Mouse (Mus musculus) E14TG2a.4 (cell line): Measurements from ENCODE around the gene Mlana.
A peak's percentile ranks its signal among the peaks of the same experiment; 100 is the strongest.

ENCODE experiments used
- H3K27me3 ChIP-seq: 2 replicates; pipeline ENCODE4 v1.6.1; 2014; ENCODE audit warnings: low read length, control low read depth; ENCODE audit not compliant: insufficient read depth
- H3K36me3 ChIP-seq: 2 replicates; pipeline ENCODE4 v1.6.1; 2014; ENCODE audit warnings: low read length, control low read depth; ENCODE audit not compliant: insufficient read depth
- H3K4me1 ChIP-seq: replicated peaks from 2 replicates; pipeline ENCODE4 v1.6.1; 2014; ENCODE audit warnings: low read depth, low read length, control low read depth
- H3K4me3 ChIP-seq: replicated peaks from 2 replicates; pipeline ENCODE4 v1.5.1; 2014; ENCODE audit warnings: mild to moderate bottlenecking, low read length
- H3K9me3 ChIP-seq: 2 replicates; pipeline ENCODE4 v1.6.1; 2014; ENCODE audit warnings: low read length, control low read depth
- CTCF ChIP-seq: conservative IDR thresholded peaks from 2 replicates; pipeline ENCODE4 v1.5.1; 2014; ENCODE audit warnings: low read length
- NANOG ChIP-seq: IDR thresholded peaks from 2 replicates; pipeline ENCODE4 v1.6.1; 2014; ENCODE audit warnings: borderline replicate concordance, low read length, mixed read lengths
- POU5F1 ChIP-seq: IDR thresholded peaks from 2 replicates; pipeline ENCODE4 v1.6.1; 2014; ENCODE audit warnings: low read length, borderline replicate concordance

Mlana gene

DNA sequence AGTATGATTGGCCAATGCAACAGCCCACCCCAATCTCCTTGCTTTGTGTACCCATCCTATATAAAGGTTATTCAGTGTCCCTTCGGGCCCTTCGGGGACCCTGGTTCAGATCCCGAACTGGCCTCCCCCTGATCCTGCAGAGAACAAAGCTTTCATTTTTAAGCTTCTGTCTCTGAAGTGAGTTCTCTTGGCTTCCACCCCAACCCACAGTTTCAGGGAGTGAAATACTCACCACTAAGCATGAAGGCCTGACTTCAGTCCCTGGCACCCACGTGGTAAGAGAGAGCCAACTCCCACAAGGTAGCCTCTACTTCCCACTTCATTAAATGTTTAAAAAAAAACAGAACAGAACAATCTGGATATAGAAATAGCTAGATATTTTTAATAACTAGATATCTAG is 38.8 kb upstream of the Mlana start:
- Histone ChIP-seq H3K27me3 (no peaks in the 10 kb centered on the region), H3K4me1 (peaks cover 70% of the 10 kb centered on the region), H3K9me3 (no peaks in the 10 kb centered on the region), H3K4me3 (no peak overlapping the region), H3K36me3 (no peaks in the 10 kb centered on the region)
- TF ChIP-seq NANOG (no peak), POU5F1 (no peak), CTCF (no peak)

DNA sequence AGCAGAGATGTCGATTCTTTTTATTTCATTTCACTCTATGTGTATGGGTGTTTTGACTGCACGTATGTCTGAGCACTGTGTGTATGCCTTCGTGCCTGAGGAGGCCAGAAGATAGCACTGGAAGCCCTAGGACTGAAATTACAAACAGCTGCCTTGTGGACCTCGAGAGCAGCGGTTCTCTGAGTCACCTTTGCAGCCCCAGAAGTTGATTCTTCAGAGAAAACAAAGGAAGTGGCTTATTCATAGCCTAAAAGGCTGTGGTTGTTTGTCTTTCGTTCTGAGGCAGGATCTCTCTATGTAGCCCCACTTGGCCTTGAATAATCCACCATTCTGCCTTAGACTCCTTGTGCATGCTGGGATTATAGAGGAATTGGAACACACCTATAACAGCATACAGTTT is 37.9 kb upstream of the Mlana start:
- H3K27me3 ChIP-seq: no peaks in the 10 kb centered on the region
- H3K4me1 ChIP-seq: peaks cover 70% of the 10 kb centered on the region
- TF ChIP-seq POU5F1 (no peak), CTCF (no peak), NANOG (no peak)
- no peak overlapping the region for H3K4me3 ChIP-seq
- H3K36me3 ChIP-seq: no peaks in the 10 kb centered on the region
- H3K9me3 ChIP-seq: no peaks in the 10 kb centered on the region

DNA sequence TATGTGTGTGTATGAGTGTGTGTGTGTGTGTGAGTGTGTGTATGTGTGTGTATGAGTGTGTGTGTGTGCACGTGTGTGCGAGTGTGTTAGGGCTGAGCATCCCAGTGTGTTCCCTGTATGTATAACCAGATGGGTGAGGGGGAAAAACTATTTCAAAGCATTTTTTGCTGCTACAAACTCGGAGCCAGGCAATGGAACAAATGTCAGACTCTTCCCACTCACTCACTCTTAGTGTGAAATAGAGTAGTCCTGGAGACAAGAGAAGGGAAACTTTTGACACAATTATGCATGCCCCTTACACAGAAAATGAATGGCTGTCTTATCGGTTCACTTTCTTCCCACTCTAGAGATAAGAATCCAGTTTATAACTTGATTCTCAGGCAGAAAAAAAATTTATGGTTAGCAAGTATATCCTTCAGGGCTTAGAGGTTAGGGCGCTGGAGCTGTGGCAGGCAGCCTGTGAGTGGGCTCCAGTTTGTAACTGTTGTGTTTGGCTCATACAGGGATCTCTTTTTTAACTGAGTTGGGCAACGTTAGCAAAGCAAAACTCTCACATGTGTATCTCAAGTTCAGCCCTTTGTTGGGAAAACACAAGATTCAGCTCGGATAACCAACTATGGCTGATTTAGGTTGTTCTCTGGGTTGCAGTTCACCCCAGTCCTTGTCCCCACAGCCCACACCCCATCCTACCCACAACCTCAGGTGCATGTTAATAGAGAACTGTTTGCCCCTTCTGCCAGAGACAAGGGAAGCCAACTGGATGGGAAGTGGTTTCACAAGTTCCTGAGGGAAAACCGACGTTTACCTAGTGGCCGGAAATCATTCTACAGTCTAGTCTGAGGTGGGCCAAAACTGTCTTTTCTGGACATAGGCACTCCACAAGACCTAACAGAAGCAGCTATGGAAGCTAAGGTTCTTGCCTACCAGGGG is 36.5 kb upstream of the Mlana start:
- no peak overlapping the region for H3K4me3 ChIP-seq
- no peaks in the 10 kb centered on the region for H3K9me3 ChIP-seq
- H3K4me1 ChIP-seq: peaks cover 66% of the 10 kb centered on the region
- no peak for TF ChIP-seq NANOG
- no peak for TF ChIP-seq POU5F1
- no peak for TF ChIP-seq CTCF
- no peaks in the 10 kb centered on the region for H3K36me3 ChIP-seq
- H3K27me3 ChIP-seq: no peaks in the 10 kb centered on the region

DNA sequence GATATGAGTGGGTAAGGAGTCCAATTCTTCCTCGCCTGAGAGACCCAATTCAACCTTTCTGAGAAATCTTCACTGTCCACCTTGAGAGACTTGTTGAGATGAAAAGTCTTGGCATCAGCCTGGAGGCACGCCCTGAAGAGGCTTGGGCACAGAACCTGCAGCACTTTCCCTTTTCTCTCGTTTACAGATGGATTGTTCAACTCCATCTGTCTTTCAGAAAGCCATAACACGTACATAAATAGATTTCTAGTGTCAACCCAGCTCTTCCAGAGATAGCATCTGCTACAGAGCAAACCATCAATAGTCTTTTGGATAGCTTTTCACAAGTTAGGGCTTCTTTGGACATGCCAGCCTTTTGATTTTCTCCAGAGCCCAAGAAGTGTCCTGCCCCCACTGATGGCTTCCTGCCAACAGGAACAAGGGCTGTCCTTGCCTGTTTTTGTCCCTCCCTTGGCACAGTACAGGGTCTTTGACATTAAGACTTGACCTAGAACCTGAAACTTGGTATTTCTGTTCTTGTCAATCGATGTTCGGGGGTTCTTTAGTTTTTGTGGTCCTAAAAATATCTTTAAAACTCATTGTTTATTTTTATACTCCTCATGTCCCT is 35.5 kb upstream of the Mlana start:
- no peak overlapping the region for H3K4me3 ChIP-seq
- TF ChIP-seq POU5F1 (no peak), CTCF (no peak), NANOG (no peak)

DNA sequence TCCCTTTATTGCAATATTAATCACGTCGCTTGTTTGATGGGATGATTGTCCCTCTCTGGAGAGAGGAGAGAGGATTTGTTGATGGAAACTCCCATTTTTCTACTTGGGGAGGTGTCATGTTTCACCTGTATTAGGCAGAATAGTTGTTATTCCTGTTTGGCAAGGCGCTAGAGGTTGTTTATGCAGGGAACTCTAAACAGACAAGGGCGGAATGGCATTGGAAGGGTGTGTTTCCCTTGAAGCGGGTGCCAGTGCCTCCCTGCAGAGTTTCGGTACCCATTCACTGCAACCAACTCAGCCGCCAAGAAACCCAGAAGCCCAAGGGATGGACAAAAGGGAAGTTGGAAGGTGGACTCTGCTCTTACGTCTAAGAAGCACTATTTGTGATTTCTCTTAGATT is 33.8 kb upstream of the Mlana start:
- no peaks in the 10 kb centered on the region for H3K27me3 ChIP-seq
- peaks cover 71% of the 10 kb centered on the region for H3K4me1 ChIP-seq
- TF ChIP-seq NANOG: no peak
- no peak for TF ChIP-seq POU5F1
- TF ChIP-seq CTCF: no peak
- H3K36me3 ChIP-seq: no peaks in the 10 kb centered on the region
- no peaks in the 10 kb centered on the region for H3K9me3 ChIP-seq
- peak overlapping the region; percentile 78 for H3K4me3 ChIP-seq

More for the DNA sequence above, 35.5 kb upstream of the Mlana start:
- H3K27me3 ChIP-seq: no peaks in the 10 kb centered on the region
- H3K4me1 ChIP-seq: peaks cover 66% of the 10 kb centered on the region
- H3K36me3 ChIP-seq: no peaks in the 10 kb centered on the region
- H3K9me3 ChIP-seq: no peaks in the 10 kb centered on the region

DNA sequence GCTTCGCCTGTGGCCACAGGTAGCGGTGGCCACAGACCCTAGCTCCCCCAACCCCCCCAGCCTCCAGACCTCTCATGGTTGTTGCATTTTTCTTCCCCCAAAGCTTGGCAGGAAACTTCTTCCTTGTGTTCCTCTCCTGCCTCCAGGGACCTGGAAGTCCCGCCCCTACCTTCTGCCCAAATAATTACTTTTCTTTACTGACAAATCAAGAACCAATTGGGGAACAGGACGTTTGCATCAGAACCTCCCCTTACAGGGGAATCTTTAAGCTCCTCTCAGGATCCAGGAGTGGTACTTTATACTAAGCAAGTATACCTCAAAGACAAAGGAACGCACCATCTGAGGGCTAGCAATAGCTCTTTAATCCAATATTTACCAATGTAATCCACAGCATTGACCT is 32.7 kb upstream of the Mlana start:
- H3K36me3 ChIP-seq: no peaks in the 10 kb centered on the region
- no peaks in the 10 kb centered on the region for H3K9me3 ChIP-seq
- H3K27me3 ChIP-seq: no peaks in the 10 kb centered on the region
- peaks cover 63% of the 10 kb centered on the region for H3K4me1 ChIP-seq
- peak overlapping the region; percentile 78 for H3K4me3 ChIP-seq
- TF ChIP-seq NANOG: no peak

DNA sequence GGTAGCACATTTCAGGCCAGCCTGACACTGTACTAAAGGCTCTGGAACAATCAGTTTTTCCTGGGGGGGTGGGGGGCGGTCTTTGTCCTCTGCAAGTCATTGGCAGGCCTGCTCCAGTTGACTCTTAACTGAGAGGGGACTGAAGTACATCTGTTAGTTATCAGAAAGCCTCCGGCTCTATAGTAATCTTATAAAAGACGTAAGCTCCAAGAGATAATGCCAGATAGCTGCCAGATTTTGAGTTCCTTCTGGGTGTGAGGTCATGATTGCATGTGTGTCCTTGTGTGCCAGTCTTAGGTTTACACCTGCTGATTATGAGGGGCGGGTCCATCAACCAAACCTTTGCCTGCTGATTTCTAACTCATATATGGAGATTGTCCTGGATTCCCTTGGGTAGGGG is 31.5 kb upstream of the Mlana start:
- Histone ChIP-seq H3K9me3 (no peaks in the 10 kb centered on the region), H3K4me1 (peaks cover 59% of the 10 kb centered on the region), H3K27me3 (no peaks in the 10 kb centered on the region), H3K4me3 (no peak overlapping the region), H3K36me3 (no peaks in the 10 kb centered on the region)
- no peak for TF ChIP-seq CTCF
- no peak for TF ChIP-seq NANOG
- no peak for TF ChIP-seq POU5F1

DNA sequence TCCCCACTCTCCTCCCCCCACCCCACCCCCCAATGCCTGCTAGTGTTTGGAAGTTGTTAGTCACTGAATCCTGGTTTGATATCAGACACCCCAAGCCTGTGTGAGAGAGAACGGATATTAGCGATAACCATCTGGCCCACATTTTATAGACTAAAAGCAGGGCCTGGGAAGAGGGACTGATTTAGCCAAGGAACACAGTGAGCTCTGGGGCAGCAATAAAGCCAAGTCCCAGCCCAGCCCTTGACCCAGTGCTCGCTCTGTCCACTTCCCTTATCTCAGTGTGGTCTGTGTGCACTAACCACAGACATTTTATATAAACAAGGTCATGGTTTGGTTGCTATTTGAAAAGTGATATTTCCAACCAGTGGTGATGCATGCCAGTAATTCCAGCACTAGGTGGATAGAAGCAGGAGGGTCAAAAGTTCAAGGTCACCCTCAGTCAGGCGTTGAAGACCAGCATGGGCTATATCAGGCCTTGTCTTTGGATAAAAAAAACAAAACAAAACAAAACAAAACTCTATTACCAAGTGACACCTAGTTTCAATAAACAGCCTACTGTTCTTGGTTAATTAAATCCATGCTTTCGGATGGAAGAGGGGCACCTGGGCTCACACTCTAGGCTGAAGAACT is 30.5 kb upstream of the Mlana start:
- Histone ChIP-seq H3K27me3 (no peaks in the 10 kb centered on the region), H3K4me3 (no peak overlapping the region), H3K36me3 (no peaks in the 10 kb centered on the region), H3K4me1 (peaks cover 59% of the 10 kb centered on the region), H3K9me3 (no peaks in the 10 kb centered on the region)
- TF ChIP-seq NANOG (no peak), CTCF (no peak), POU5F1 (no peak)

DNA sequence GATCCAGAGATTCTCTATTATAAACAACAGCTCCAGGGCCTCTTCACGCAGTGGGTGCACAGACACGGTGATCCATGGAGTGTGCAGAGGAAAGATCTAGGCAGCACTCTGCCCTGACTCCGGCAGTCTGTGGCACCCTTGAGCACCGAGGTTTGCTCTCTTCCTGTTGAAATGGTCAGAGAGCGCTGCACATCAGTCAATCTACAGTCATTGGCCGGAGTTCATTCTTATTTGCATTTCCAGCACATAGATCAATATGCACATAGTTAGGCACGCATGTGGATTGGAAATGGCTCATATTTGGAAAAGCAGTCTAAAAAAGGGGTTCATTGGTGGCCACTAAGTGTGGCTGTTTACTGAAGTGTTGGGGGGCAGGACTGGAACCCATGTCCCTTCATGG is 29.5 kb upstream of the Mlana start:
- no peaks in the 10 kb centered on the region for H3K36me3 ChIP-seq
- H3K4me3 ChIP-seq: no peak overlapping the region
- H3K27me3 ChIP-seq: no peaks in the 10 kb centered on the region
- peaks cover 61% of the 10 kb centered on the region for H3K4me1 ChIP-seq
- TF ChIP-seq NANOG: no peak
- TF ChIP-seq POU5F1: no peak
- H3K9me3 ChIP-seq: no peaks in the 10 kb centered on the region
